Mouse (Mus musculus) kidney, postnatal 0 days (tissue): ENCODE results near the gene Mrpl24. TPM values are rescaled to one million over a fixed set of nuclear protein-coding genes. Genes with fewer than 3 reads are reported as not detected.
"Not testable (repeated sequence)": the region's sequence is repeated elsewhere in the genome, so short reads cannot be mapped to it uniquely, and the experiment has no call there.

Experiments used
- ATAC-seq: fragments of 200-750 bp; cut with Nextera tagmentation; replicated peaks from 2 replicates; pipeline ENCODE4 v1.8.0; 2017; ENCODE audit warnings: low read depth, moderate number of reproducible peaks, moderate TSS enrichment, moderate library complexity; ENCODE audit not compliant: low FRiP score
- DNase-seq: peaks from one replicate; pipeline ENCODE4 v3.0.0-alpha.2; 2016; ENCODE audit warnings: low spot score
- H3K27ac ChIP-seq: fragments of 300-500 bp; sonication (generic); 2 replicates; pipeline ENCODE4 v1.5.1; 2014; ENCODE audit warnings: mild to moderate bottlenecking
- H3K27me3 ChIP-seq: fragments of 300-500 bp; sonication (generic); 2 replicates; pipeline ENCODE4 v1.6.1; 2014; ENCODE audit warnings: low read length, mixed read lengths; ENCODE audit not compliant: insufficient read depth
- H3K36me3 ChIP-seq: fragments of 300-500 bp; sonication (generic); 2 replicates; pipeline ENCODE4 v1.6.1; 2014; ENCODE audit warnings: low read length, mixed read lengths; ENCODE audit not compliant: insufficient read depth
- H3K4me1 ChIP-seq: fragments of 300-500 bp; sonication (generic); replicated peaks from 2 replicates; pipeline ENCODE4 v1.6.1; 2014; ENCODE audit warnings: antibody characterized with exemption, low read length, mixed read lengths; ENCODE audit not compliant: insufficient read depth
- H3K4me2 ChIP-seq: fragments of 300-500 bp; sonication (generic); 2 replicates; pipeline ENCODE4 v1.6.1; 2014; ENCODE audit warnings: mild to moderate bottlenecking, low read length, moderate library complexity, mixed read lengths
- H3K4me3 ChIP-seq: fragments of 300-500 bp; sonication (generic); replicated peaks from 2 replicates; pipeline ENCODE4 v1.5.1; 2014; ENCODE audit warnings: low read depth, low read length
- H3K9ac ChIP-seq: fragments of 300-500 bp; sonication (generic); 2 replicates; pipeline ENCODE4 v1.6.1; 2014; ENCODE audit warnings: low read depth, low read length
- H3K9me3 ChIP-seq: fragments of 300-500 bp; sonication (generic); replicated peaks from 2 replicates; pipeline ENCODE4 v1.6.1; 2016; ENCODE audit warnings: low read length, inconsistent platforms, mixed read lengths
- CTCF ChIP-seq: IDR thresholded peaks from 2 replicates; pipeline ENCODE4 v1.5.1; 2016; ENCODE audit warnings: antibody characterized with exemption, low read depth, mild to moderate bottlenecking, moderate library complexity
- WGBS: fragments of 180-500 bp; shearing (Covaris S2); extraction: QIAGEN DNeasy Blood & Tissue Kit; methylation state at CpG from one replicate; pipeline ENCODE4 v1.1.7; 2014; 5-methylcytosine and 5-hydroxymethylcytosine counted together
- polyA plus RNA-seq: library from polyadenylated mRNA; unstranded; fragments of >200 nt; fragmentation: Nextera tagmentation; extraction: Ambion mirVana; gene quantifications from 2 replicates; pipeline ENCODE4 v1.2.1, GENCODE M21; 2015

Mrpl24 gene
- polyA plus RNA-seq, 1 experiment from 2014 or later = 88.1 TPM

GRCm38 (mm10) chr3:87886416-87886815 lies 32.9 kb upstream of the Mrpl24 start:
- TF ChIP-seq CTCF = no peak
- Histone ChIP-seq H3K9me3 (no peaks in the 10 kb centered on the region), H3K27ac (no peak overlapping the region), H3K9ac (0 out of 2 replicates have a peak overlapping the region, but pooled peaks have one; percentile 23), H3K4me1 (peaks cover 11% of the 10 kb centered on the region; the same call in 1 of the 2 replicates), H3K4me3 (no peak overlapping the region), H3K36me3 (no peaks in the 10 kb centered on the region), H3K4me2 (peak overlapping the region; percentile 56), H3K27me3 (no peaks in the 10 kb centered on the region)
- no peak for DNase-seq
- WGBS = 80% methylated on average over 6 of the region's 6 CpGs
- ATAC-seq = no peak

- not testable (repeated sequence) for H3K27me3 ChIP-seq, H3K9me3 ChIP-seq, ATAC-seq, DNase-seq, H3K4me2 ChIP-seq, H3K9ac ChIP-seq, H3K27ac ChIP-seq, H3K36me3 ChIP-seq, H3K4me3 ChIP-seq
- H3K4me1 ChIP-seq = peaks cover 11% of the 10 kb centered on the region; the same call in 1 of the 2 replicates
- peak; percentile 43 for TF ChIP-seq CTCF
- WGBS = 82% methylated on average over 4 of the region's 4 CpGs
These were observed 31.9 kb upstream of the Mrpl24 start for GRCm38 (mm10) chr3:87887400-87887799.

- TF ChIP-seq CTCF = no peak
- Histone ChIP-seq H3K4me3 (no peak overlapping the region), H3K4me1 (no peaks in the 10 kb centered on the region), H3K9me3 (no peaks in the 10 kb centered on the region), H3K27me3 (no peaks in the 10 kb centered on the region), H3K36me3 (no peaks in the 10 kb centered on the region), H3K9ac (no peak overlapping the region), H3K4me2 (no peak overlapping the region), H3K27ac (no peak overlapping the region)
- 80% methylated on average over 3 of the region's 3 CpGs for WGBS
- no peak for DNase-seq
- ATAC-seq = no peak
These were observed 27.8 kb upstream of the Mrpl24 start for GRCm38 (mm10) chr3:87891481-87891880.

- H3K4me3 ChIP-seq = no peak overlapping the region
- no peak overlapping the region for H3K4me2 ChIP-seq
- H3K9me3 ChIP-seq = no peaks in the 10 kb centered on the region
- 74% methylated on average over 3 of the region's 3 CpGs for WGBS
- no peak for TF ChIP-seq CTCF
- H3K27ac ChIP-seq = no peak overlapping the region
- DNase-seq (no peak), ATAC-seq (no peak)
- H3K27me3 ChIP-seq = no peaks in the 10 kb centered on the region
- no peaks in the 10 kb centered on the region for H3K36me3 ChIP-seq
- H3K9ac ChIP-seq = no peak overlapping the region
- H3K4me1 ChIP-seq = no peaks in the 10 kb centered on the region
These were observed 25.9 kb upstream of the Mrpl24 start for GRCm38 (mm10) chr3:87893367-87893905.

GRCm38 (mm10) chr3:87899266-87899665 lies 20.0 kb upstream of the Mrpl24 start:
- no peak for DNase-seq
- no peak overlapping the region for H3K27ac ChIP-seq
- TF ChIP-seq CTCF = no peak

GRCm38 (mm10) chr3:87899776-87900175 lies 19.5 kb upstream of the Mrpl24 start:
- DNase-seq (no peak), ATAC-seq (no peak)
- H3K4me3 ChIP-seq = no peak overlapping the region

More at GRCm38 (mm10) chr3:87899266-87899665, 20.0 kb upstream of the Mrpl24 start:
- H3K4me3 ChIP-seq = no peak overlapping the region
- H3K27me3 ChIP-seq = no peaks in the 10 kb centered on the region
- H3K9ac ChIP-seq = no peak overlapping the region
- no peak overlapping the region for H3K4me2 ChIP-seq
- 62% methylated on average over 3 of the region's 3 CpGs for WGBS
- no peaks in the 10 kb centered on the region for H3K4me1 ChIP-seq
- H3K9me3 ChIP-seq = no peaks in the 10 kb centered on the region
- no peaks in the 10 kb centered on the region for H3K36me3 ChIP-seq
- ATAC-seq = no peak

More at GRCm38 (mm10) chr3:87899776-87900175, 19.5 kb upstream of the Mrpl24 start:
- TF ChIP-seq CTCF = no peak
- H3K4me1 ChIP-seq = no peaks in the 10 kb centered on the region
- H3K9me3 ChIP-seq = no peaks in the 10 kb centered on the region
- H3K27ac ChIP-seq = no peak overlapping the region
- no peak overlapping the region for H3K4me2 ChIP-seq
- no peak overlapping the region for H3K9ac ChIP-seq
- WGBS = 73% methylated on average over 3 of the region's 3 CpGs
- no peaks in the 10 kb centered on the region for H3K36me3 ChIP-seq
- H3K27me3 ChIP-seq = no peaks in the 10 kb centered on the region
